Mouse (Mus musculus) kidney, adult 8-10 months (tissue): Measurements from ENCODE around the gene Inmt.

ENCODE experiments used
- DNase-seq, 2 experiments: peaks; one replicate each; pipeline ENCODE4 v3.0.0; 2022

Gene Inmt

DNA sequence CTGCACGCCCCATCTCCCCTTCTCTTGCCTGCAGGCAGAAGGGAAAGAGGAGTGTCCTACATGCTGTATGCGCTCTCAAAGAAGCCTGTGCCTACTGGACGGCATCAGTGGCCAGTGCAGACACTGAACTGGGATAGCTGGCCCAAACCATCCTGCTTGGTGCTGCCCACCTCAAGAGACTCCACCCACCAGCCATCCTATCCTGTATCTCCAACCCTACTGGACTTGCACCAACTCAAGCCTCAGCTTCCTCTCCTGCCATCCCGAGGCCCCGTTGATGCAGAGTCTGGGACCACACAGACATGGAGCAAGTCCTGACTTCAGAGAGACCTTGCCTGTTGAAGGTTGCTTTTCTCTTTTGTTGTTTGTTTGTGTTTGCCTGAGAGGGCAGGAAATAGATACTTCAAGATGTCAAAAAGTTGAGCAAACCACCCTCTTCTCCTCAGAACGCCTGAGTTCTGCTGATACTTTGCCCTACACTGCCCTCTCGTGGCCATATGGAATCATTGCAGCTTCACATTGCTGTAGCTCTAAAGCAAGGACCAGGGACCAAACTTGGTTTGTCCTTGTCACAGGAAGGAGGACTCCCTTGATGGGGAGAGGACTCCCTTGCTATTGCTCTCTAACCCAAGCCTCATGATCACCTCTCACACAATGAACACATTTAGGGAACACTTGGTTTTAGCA, 7.9 kb downstream of the Inmt start:
- DNase-seq = peak; percentile 65 to 75

DNA sequence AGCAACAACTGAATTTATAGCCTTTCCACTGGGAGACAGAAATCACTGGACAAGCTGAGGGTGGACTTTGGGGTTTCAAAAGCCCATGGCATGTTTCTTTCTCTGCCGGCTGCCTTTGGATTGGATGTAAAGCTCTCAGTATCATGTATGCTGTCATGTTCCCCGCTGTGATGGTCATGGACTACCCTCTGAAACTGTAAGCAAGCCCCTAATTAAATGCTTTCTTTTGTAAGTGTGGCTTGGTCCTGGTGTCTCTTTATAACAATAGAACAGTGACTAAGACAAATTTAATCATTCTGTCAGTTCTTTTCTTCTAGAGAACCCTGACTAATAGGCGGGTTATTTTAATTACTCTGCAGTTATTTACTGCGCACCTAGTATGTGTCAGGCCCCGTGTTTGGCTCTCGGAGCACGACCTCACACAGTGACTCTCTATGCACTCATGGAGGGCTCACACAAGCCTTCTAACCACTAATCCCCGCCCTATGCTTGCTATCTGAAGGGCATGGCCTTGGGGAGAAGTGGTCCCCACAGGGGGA, 11.7 kb downstream of the Inmt start:
- DNase-seq = no peak

DNA sequence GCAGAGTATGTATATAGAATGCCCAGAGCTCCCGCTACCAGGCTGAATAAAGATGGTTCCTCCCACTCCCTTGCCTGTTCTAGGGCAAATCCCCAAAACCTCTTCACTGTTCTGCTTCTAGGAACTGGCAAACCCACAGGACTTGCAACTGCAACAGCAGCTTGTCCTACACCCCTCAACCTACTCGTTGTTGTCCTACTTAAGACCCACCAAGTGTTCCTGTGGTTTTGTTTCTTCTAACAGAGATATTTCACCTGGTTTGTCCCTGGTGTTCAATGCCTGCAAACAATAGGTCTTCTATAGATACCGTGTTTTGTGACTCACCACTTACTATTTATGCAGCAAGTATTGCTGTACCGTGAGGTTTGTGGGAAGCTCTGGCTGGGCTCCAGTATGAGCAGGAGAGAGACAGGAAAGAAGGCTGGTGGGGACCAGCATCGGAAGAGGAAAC, 13.5 kb downstream of the Inmt start:
- DNase-seq = no peak

DNA sequence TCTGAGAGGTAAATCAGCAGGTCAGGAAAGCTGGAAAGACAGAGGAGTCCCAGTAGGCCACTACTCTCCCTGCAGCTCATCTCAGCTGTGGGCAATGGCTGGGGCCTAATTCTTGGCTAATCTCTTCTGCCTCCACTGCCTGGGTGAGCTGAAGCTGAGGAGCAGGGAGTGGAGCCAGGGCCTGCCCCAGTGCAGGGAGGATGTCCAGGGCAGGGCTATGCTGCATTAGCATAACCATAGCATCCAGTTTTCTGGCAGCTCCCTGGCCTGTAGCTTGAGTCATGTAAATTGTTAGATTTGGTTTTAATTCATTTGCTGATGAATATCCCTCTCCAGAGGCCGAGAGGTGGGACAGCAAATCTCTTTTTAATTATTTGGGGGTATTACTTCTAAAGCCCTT, 15.6 kb downstream of the Inmt start:
- DNase-seq = no peak

DNA sequence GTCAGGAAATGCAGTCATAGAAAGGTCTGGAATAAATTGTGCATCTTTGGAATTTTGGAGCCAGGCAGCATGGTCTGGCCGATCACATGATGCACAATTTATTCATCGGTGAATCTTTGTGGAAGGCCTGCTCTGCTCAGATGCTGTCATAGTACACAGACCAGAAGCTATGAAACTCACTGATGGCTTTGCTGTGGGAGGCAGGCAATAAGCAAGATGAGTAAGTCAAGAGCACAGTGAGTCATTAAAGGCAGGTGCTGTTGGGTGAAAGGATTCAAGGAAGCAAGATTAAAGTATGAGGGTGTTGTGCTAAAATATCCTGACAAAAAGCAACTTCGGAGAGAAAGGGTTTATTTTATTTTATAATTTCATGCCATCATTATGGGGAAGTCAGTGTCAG, 22.6 kb downstream of the Inmt start:
- no peak for DNase-seq

DNA sequence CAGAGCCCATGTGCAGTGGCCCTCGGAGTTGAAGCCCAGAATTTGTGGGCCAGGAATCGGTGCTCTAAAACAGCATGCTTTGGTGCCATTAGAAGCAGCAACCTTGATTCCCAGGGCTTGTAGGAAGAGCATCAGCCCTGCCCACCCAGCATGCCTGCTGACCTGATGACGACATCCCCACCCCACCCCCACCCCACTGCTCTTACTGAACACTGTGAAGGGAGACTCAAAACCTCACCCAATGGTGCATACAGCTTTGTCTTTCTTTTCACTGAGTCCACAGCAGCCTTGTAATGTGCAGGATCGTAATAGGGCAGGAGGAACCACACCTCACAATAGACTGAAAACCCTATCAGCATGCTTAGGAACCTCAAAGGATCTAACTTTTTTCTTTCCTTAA, 28.7 kb downstream of the Inmt start:
- no peak for DNase-seq

DNA sequence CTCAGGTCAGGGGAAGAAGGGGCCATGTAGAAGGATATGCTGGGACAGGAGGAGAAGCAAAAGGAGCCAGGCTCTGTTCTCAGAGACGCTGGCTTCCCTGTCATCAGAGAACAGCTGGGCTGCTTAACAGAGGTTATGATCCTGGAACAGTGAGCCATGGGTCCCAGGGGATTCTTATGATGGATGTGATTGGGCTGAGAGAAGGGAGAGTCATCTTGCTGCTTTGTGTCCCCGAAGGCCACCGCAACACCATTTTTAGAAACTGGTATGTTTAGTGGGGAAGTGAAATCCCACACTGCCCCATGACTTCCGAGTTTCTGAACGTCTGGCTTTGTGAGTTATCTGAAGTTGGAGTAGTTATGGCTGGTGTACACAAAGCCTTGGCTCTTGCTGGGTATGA, 29.6 kb downstream of the Inmt start:
- DNase-seq = peak; percentile 36 to 49

DNA sequence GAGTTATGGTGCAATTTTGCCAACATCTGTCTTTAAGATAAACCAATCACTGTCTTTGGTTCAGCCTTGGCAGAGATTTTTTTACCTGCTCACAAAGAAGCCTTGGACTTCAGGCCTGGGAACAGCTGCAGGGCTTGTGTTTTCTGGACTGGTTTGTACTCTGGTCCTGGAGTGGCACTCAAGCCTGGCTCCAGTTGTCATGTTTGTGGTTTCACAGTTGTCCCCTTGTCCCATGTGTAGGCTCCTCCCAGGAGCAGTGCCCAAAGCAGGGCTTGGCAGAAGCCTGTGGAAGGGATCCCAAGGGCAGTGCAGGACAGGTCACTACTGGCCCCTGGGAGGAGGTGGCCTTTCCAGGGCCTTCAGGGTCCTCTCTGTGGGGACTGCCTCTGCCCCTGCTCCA, 36.5 kb downstream of the Inmt start:
- no peak for DNase-seq

DNA sequence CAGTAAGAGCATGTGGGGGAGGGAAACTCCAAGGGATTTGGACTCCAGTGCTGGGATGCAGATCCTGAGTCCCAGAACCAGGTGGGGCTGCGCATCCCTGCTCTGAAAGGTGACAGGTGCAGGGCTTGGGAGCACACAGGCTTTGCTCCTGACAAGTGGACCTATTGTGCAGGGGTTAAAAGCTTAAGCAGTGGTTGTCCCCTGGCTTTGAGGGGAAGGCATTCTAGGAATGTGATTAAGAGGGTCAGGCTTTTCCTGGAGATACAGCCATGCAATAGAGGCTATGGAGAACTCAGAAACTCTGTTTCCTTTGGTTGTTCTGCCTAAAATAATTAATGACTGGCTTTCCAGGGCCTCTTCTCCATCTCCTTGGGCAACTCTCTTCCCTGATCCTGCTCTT, 41.4 kb downstream of the Inmt start:
- DNase-seq = no peak

DNA sequence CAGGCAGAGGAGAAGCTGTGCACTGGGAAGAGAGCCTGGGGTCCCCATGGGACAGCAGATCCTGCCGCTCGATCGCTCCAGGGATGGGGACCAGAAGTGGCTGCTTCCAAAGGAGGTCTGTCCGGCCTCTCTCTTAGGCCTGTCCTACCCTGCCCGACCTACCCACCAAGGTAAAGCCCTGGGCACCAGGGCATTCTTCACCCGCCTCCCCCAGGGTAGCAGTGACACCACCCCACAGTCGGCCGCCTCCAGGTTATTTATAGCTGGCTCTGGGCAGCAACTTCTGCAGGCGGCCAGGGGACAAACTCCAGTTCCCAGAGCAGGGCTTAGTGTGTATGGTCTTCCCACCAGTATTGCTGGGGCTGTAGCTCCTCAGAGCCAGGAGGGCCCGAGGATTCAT, 42.0 kb downstream of the Inmt start, which contains the start of gene Crhr2:
TSS of gene Crhr2 (minus strand) at position 223 of the 400 bp plus-strand sequence.
- no peak for DNase-seq

DNA sequence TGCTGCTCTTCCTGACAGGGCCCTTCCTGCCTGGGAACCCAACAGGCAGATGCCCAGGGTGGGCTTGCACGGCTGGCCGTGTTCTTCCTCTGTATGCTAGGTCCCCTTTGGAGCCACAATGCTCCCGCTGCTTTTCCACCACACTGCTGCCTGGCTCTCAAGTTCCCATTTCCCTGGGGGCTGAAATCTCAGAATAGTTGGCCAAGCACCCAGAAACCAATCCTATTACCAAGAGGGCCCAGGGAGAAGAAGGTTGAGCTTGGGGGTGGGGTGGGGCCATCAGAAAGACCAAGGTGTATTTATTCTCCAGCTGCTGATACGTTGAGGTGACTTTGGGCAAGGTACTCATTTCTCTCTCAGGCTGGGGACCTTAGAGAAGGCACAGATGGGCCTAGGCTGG, 43.5 kb downstream of the Inmt start:
- DNase-seq = no peak

DNA sequence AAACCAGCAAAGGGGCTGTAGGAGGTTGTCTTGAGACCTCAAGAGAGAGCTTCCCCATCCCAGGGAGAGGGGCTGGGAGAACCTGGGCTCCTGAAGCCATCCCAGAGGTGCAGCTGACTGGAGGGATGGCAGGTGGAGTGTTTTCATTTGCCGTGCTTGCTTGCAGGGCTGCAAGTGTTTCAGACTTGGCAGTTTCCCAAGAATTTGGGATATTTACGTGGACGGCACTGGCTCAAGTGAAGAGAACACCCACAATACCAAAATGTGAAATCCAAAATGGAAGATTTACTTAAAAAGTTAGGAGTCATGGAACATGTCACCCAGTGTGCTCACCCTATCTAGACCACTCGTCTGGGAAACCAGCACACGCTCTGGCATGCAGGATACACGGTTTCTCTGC, 44.2 kb downstream of the Inmt start:
- DNase-seq = no peak

DNA sequence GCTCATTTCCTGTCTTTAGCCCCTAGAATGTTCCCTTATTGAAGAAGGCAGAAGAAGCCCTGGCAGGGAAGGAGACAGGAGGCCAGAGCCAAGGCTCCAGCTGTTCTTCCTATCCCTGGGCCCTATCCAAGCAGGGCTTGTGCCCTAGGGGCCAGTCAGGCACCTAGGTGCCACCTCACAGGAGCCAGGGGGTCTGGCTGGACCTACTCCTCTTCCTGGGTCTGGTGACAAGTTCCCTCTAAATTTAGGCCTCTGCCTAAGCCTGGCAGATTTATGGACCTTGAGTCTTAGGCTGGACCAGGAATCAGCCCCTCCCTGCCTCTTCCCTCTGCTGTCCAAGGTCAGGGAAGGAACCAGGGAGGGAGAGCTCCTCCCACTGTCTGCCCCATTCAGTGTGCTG, 46.5 kb downstream of the Inmt start:
- DNase-seq = no peak

DNA sequence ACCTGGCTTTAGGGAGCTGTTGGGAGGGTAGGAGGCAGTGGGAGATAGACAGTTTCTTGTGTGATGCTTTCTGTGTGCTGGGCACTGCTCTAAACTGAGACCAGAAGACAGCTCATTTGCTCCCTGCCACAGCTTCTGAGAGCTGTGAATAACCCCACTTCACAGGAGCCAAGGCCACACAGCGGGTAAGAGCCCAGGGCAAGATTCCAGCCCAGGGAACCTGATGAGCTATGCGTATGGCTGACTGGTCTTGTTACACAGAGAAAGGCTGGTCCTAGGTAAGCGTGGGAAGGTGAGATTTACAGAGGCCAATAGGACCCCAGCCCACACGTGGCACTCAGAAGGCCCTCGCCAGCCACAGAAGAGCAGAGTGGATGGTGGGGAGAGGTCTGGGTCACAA, 48.3 kb downstream of the Inmt start:
- no peak for DNase-seq

DNA sequence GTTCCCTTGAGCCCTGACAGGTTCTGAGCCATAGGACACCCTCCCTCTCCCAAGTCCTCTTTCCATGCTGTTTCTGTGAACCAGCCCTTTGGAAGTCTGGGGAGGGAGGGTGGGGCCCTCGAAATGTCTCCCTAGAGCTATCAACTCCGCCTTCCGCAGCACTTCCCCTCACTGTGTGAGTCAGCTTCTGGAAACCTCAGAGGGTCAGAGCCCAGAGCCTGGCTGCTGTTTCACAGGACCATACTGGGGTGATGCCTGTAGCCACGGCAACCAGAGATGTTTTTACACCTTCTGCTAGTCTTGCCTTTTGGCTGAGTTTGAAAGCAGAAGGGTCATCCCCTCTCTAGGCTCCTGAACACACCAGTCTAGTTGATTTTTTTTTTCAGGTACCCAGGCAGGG, 51.8 kb downstream of the Inmt start:
- DNase-seq = no peak
